Mouse (Mus musculus): Measurements from ENCODE around the gene Entpd4b.
"Not testable (repeated sequence)": the region's sequence is repeated elsewhere in the genome, so short reads cannot be mapped to it uniquely, and the experiment has no call there.

The Entpd4b gene

GRCm38 (mm10) chr14:69555110-69555831 lies at the start of gene Entpd4b:
Gene Entpd4b (plus strand): TSS chr14:69555424.
- not testable (repeated sequence) for DNase-seq

GRCm38 (mm10) chr14:69507000-69507399 lies 48.2 kb upstream of the Entpd4b start:
- DNase-seq: not testable (repeated sequence)

GRCm38 (mm10) chr14:69512449-69512848 lies 42.8 kb upstream of the Entpd4b start, which contains the start of gene Gm27179:
Gene Gm27179 (minus strand): TSS chr14:69512549.
- DNase-seq: not testable (repeated sequence)

- not testable (repeated sequence) for DNase-seq
These were observed 34.4 kb upstream of the Entpd4b start for GRCm38 (mm10) chr14:69520810-69521209.

DNA sequence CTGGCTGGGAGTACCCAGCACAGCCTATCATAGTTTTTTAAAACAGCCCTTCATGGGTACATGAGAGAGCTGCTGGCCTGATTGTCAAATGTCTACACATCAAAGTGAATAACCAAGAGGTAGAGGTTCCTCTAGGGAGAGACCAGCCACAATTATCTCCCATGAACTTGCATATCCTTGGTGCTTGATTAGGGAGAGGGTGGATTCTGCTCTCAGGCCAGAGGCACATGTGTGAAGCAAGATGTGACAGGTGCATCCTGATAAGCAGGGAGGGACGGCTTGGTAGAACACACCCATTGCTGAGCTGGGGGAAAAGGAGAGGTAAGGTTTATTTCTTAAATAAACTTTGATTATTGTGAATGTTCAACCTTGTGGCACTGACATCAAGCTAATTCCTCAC lies 32.2 kb upstream of the Entpd4b start:
- not testable (repeated sequence) for DNase-seq

GRCm38 (mm10) chr14:69526202-69526601 lies 29.0 kb upstream of the Entpd4b start:
- DNase-seq: not testable (repeated sequence)

DNA sequence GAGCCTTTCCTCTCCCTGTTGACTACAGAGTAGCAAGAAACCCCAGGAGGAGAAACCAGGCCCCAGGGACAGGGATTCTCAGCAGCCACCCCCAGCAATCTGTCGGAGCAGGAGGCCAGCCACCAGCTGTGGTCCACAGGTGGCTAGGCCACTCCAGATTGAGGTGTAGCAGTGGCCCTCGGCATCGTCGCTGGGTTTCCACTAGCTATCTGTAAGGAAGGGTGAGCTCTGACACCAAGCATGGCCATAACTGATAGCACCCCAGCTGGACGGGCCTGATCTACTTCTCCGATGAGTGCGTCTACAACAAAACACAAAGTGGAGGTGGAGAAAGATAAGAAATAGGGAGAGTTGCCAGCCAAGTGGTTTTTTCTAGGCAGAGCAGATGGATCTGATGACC lies 18.7 kb upstream of the Entpd4b start:
- not testable (repeated sequence) for DNase-seq

DNA sequence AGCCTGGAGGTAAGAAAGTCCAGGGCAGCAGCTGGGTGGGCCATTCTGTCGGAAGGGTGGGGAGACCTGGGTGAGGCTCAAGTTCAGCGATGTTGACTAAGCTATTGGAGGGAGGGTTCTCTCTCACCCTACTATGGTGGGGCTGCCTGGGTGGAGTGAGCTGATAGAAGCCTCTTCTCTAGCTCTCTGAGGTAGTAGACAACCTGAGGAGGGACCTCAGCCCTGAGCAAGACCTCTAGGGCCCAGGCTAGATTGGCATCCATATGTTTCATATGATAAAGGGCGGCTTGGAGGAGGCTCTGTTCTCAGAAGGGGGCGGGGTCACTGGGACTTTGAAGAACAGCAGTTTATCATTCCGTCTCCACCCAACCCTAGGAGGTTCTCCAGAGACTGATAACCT lies 15.1 kb upstream of the Entpd4b start:
- not testable (repeated sequence) for DNase-seq

DNA sequence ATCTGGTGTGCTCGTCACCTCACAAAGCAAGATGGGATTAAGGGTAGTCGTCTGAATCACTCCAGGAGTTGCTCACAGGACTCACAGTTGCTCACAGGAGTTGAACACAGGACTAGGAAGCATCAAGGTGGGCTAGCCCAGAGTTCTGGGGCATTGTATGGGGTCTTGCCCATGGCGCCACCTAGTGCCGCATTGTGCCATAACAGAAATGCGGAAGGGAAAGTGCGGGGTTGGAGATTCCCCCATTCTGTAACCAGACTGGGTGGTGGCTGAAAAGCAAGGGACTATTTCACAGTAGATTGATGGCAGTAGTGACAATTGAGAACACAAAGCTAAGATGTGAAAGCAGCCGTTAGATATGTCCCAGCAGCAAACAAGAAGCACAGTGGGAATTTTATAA lies 12.5 kb upstream of the Entpd4b start:
- DNase-seq: not testable (repeated sequence)

DNA sequence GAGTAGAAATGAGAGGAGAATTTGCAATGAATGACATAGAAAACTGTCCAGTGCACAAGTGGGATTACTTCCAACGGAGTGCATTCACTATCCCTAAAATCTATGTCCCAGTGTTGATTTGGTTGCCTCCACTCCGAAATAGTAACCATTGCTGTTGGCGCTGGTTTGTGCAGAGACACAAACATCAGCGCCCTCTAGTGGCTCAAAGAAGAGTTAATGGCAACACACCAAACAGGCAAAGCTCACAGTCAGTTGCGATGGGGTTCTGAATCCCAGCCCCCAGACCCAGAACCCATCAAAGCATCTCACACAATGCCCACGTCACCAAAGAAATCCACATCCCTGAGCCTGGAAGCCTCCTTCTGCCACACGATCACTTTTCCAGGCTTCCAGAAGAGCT lies 11.2 kb upstream of the Entpd4b start:
- DNase-seq: not testable (repeated sequence)

- DNase-seq: not testable (repeated sequence)
These were observed 10.2 kb upstream of the Entpd4b start for GRCm38 (mm10) chr14:69545052-69545451.

DNA sequence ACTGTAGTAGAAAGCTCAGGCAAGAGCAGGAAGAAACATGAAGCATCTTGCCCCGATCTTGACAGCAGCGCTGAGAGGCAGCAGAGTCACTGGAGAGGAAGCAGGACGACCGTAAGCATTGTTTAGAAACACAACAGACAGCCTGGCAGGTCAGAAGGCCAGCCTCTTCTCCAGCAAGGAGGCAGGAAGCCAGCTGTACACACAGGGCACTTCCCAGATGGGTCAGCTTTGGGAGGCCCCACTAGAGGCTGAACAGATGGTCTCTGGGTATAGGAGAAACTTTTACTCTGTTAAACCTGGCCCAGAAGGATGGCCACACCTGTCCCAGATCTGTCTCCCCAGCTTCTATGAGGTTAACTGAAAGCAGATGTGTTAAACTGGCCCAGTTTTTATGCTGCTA lies 7.9 kb upstream of the Entpd4b start:
- not testable (repeated sequence) for DNase-seq

GRCm38 (mm10) chr14:69556820-69557219 lies 1.6 kb downstream of the Entpd4b start:
- DNase-seq: not testable (repeated sequence)

DNA sequence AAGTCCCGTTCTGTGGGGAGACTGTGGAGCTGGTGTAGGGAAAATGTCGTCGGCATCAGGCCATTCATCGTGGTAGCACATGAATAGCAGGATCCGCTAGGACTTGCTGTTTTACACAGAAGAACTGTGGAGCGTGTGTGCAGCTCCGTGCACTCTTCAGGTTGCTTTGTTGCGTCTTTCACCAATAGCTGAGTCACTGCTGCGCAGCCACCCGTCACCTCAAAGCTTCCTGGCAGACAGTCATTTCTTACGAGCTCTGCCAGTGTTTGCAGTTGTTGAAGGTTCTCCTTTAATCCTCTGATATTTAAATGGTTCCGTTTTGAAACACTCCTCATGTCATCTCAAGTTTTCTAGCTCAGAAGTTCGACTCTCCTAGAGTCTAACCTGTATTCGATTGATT lies 2.3 kb downstream of the Entpd4b start:
- not testable (repeated sequence) for DNase-seq

Data from lung, postnatal 14 days (tissue).